Mouse (Mus musculus) ovary, postnatal 14 days (tissue): ENCODE data around the gene Uchl4.
"Not testable (repeated sequence)": the region's sequence is repeated elsewhere in the genome, so short reads cannot be mapped to it uniquely, and the experiment has no call there.

Source experiments
- DNase-seq: peaks from one replicate; pipeline ENCODE4 v3.0.0; 2022; ENCODE audit warnings: low spot score

Gene Uchl4

GRCm38 (mm10) chr9:64234768-64235435 is at the start of gene Uchl4:
Gene Uchl4 (plus strand): TSS chr9:64235201.
- no peak for DNase-seq

- no peak for DNase-seq
Measured at GRCm38 (mm10) chr9:64193879-64194278, 41.1 kb upstream of the Uchl4 start.

- no peak for DNase-seq
Measured at GRCm38 (mm10) chr9:64195554-64195953, 39.4 kb upstream of the Uchl4 start.

- DNase-seq, result no peak
Measured at GRCm38 (mm10) chr9:64197524-64197923, 37.5 kb upstream of the Uchl4 start.

- DNase-seq, result no peak
Measured at GRCm38 (mm10) chr9:64198068-64198762, 36.8 kb upstream of the Uchl4 start.

GRCm38 (mm10) chr9:64198763-64199418 is 36.1 kb upstream of the Uchl4 start:
- DNase-seq, result not testable (repeated sequence)

- no peak for DNase-seq
Measured at GRCm38 (mm10) chr9:64199897-64200296, 35.1 kb upstream of the Uchl4 start.

GRCm38 (mm10) chr9:64202331-64202730 is 32.7 kb upstream of the Uchl4 start:
- no peak for DNase-seq

GRCm38 (mm10) chr9:64202866-64203265 is 32.1 kb upstream of the Uchl4 start:
- no peak for DNase-seq

GRCm38 (mm10) chr9:64207509-64208084 is 27.4 kb upstream of the Uchl4 start:
- no peak for DNase-seq

GRCm38 (mm10) chr9:64214452-64214851 is 20.5 kb upstream of the Uchl4 start:
- no peak for DNase-seq

- no peak for DNase-seq
Measured at GRCm38 (mm10) chr9:64216090-64216489, 18.9 kb upstream of the Uchl4 start.

- DNase-seq, result no peak
Measured at GRCm38 (mm10) chr9:64216641-64217040, 18.4 kb upstream of the Uchl4 start.

- no peak for DNase-seq
Measured at GRCm38 (mm10) chr9:64217887-64218286, 17.1 kb upstream of the Uchl4 start.

GRCm38 (mm10) chr9:64219305-64219704 is 15.7 kb upstream of the Uchl4 start:
- no peak for DNase-seq

GRCm38 (mm10) chr9:64219772-64220420 is 15.1 kb upstream of the Uchl4 start:
- DNase-seq, result no peak

GRCm38 (mm10) chr9:64220603-64221002 is 14.4 kb upstream of the Uchl4 start:
- DNase-seq, result no peak

GRCm38 (mm10) chr9:64221480-64221879 is 13.5 kb upstream of the Uchl4 start:
- no peak for DNase-seq

GRCm38 (mm10) chr9:64222098-64222497 is 12.9 kb upstream of the Uchl4 start:
- DNase-seq, result no peak

- no peak for DNase-seq
Measured at GRCm38 (mm10) chr9:64225805-64226204, 9.2 kb upstream of the Uchl4 start.

- no peak for DNase-seq
Measured at GRCm38 (mm10) chr9:64227736-64228135, 7.3 kb upstream of the Uchl4 start.

- DNase-seq, result no peak
Measured at GRCm38 (mm10) chr9:64228972-64229371, 6.0 kb upstream of the Uchl4 start.
